Mouse (Mus musculus) hematopoietic stem cell, adult 5-6 weeks (primary cell): Measurements from ENCODE around the gene F830045P16Rik. TPM values are rescaled to one million over a fixed set of nuclear protein-coding genes. Genes with fewer than 3 reads are reported as not detected.

Experiments
- ATAC-seq, 2 experiments: fragments of 125-278 bp in 1 of 2; replicated peaks in 1 of 2; 2 replicates each; pipeline ENCODE4 v1.8.0; 2016 to 2017; ENCODE audit warnings: inconsistent platforms in 2 of 2, mild to moderate bottlenecking in 2 of 2, moderate number of reproducible peaks in 2 of 2, low read depth in 1 of 2, moderate TSS enrichment in 1 of 2; ENCODE audit not compliant: low FRiP score in 2 of 2, poor library complexity in 2 of 2, severe bottlenecking in 2 of 2, insufficient read depth in 1 of 2, low TSS enrichment in 1 of 2
- total RNA-seq: library from RNA; stranded (forward); fragments of 172-1452, 232-1000 nt; gene quantifications from 2 replicates; pipeline ENCODE4 v1.2.3, GENCODE M21; 2017

The F830045P16Rik gene
- total RNA-seq, 1 experiment from 2014 or later = not detected

- ATAC-seq = no peak
Measured at GRCm38 (mm10) chr2:129414593-129414992, 121.8 kb downstream of the F830045P16Rik start.

GRCm38 (mm10) chr2:129413488-129413887 lies 122.9 kb downstream of the F830045P16Rik start:
- ATAC-seq = peak; percentile 53 to 75; a peak in 3 of 4 replicates

- no peak for ATAC-seq
Measured at GRCm38 (mm10) chr2:129411651-129412050, 124.8 kb downstream of the F830045P16Rik start.

DNA sequence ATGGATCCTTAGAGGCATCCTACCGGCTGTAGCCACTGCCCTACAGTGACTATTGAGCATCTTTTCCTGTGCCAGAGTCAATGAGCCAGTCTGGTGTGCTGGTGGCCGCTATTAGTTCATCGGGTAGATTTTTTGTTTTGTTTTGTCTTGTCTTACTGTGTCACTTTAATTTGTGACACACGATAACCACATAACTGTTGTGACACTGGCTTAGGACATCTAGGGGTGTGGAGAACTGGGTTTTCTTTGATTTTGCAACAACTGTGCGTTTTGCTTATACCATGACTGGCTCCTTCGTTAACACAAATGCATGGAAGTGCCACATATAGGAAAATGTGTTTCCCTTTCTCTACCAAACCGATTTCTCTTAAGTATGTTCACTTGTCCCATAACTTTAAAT lies 126.1 kb downstream of the F830045P16Rik start:
- peak in 1 of 2 experiments; percentile 17; a peak in 1 of 4 replicates for ATAC-seq

DNA sequence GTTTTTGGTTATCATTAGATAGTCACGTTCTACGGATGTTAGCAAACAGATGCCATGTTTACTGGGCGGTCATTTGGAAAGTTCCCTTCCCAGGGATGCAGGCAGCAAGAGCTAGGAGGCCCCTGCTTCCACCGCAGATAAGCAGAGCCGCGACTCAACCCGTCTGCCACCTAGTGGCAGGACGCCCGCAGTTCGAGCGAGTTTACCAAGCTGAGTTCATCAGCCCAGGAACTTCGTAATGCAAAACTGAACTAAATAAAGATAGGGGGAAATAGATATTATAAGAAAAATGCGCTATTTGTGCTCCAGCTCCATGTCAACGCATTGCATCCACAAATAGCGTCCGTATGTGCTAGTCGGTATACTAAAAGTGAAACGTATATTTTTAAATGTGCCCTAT lies 127.9 kb downstream of the F830045P16Rik start:
- ATAC-seq = peak; percentile 84 to 87

Other genes with a start within 250 kb of the F830045P16Rik start
- gene Ckap2l, start 239.4 kb downstream of the F830045P16Rik start, total RNA-seq = 39.3 and 48.3 TPM in 2 replicates
- gene Il1a, start 226.6 kb downstream of the F830045P16Rik start, total RNA-seq = not detected in 2 replicates
- gene Il1b, start 165.5 kb downstream of the F830045P16Rik start, total RNA-seq = 3.0 and 14.1 TPM in 2 replicates
- gene Sirpa, start 56.2 kb upstream of the F830045P16Rik start, total RNA-seq = 38.3 and 47.0 TPM in 2 replicates
- not detected in 2 replicates for gene Pdyn, start 163.2 kb upstream of the F830045P16Rik start, total RNA-seq